Mouse (Mus musculus) lung, postnatal 14 days (tissue): ENCODE data around the gene Ap3d1.

Experiments
- DNase-seq: peaks from one replicate; pipeline ENCODE4 v3.0.0; 2021

The Ap3d1 gene

GRCm38 (mm10) chr10:80702536-80703390 lies 39.3 kb downstream of the Ap3d1 start:
- peak; percentile 96 for DNase-seq

- DNase-seq = peak; percentile 99
Measured at GRCm38 (mm10) chr10:80701721-80702535, 40.1 kb downstream of the Ap3d1 start, which contains the start of the genes Mob3a and Izumo4. Mob3a (minus strand) TSS chr10:80701977. Izumo4 (plus strand) TSS chr10:80702184.

GRCm38 (mm10) chr10:80700732-80701131 lies 41.3 kb downstream of the Ap3d1 start:
- DNase-seq = no peak

- no peak for DNase-seq
Measured at GRCm38 (mm10) chr10:80700038-80700504, 42.0 kb downstream of the Ap3d1 start.

GRCm38 (mm10) chr10:80698605-80699004 lies 43.5 kb downstream of the Ap3d1 start:
- no peak for DNase-seq

- DNase-seq = no peak
Measured at GRCm38 (mm10) chr10:80697812-80698211, 44.3 kb downstream of the Ap3d1 start.

GRCm38 (mm10) chr10:80697393-80697787 lies 44.7 kb downstream of the Ap3d1 start:
- no peak for DNase-seq

GRCm38 (mm10) chr10:80696502-80697392 lies 45.3 kb downstream of the Ap3d1 start:
- DNase-seq = no peak

GRCm38 (mm10) chr10:80695801-80696501 lies 46.1 kb downstream of the Ap3d1 start:
- no peak for DNase-seq

- DNase-seq = peak; percentile 63
Measured at GRCm38 (mm10) chr10:80695186-80695585, 46.9 kb downstream of the Ap3d1 start.

GRCm38 (mm10) chr10:80694159-80694938 lies 47.7 kb downstream of the Ap3d1 start:
- no peak for DNase-seq

GRCm38 (mm10) chr10:80693401-80694045 lies 48.5 kb downstream of the Ap3d1 start:
- no peak for DNase-seq

- no peak for DNase-seq
Measured at GRCm38 (mm10) chr10:80692249-80693165, 49.6 kb downstream of the Ap3d1 start.

GRCm38 (mm10) chr10:80687850-80688249 lies 54.2 kb downstream of the Ap3d1 start:
- peak; percentile 83 for DNase-seq

GRCm38 (mm10) chr10:80686617-80687016 lies 55.4 kb downstream of the Ap3d1 start:
- DNase-seq = no peak

- DNase-seq = no peak
Measured at GRCm38 (mm10) chr10:80684984-80685383, 57.1 kb downstream of the Ap3d1 start.

- peak; percentile 80 for DNase-seq
Measured at GRCm38 (mm10) chr10:80684214-80684613, 57.9 kb downstream of the Ap3d1 start.

GRCm38 (mm10) chr10:80683647-80684046 lies 58.4 kb downstream of the Ap3d1 start:
- DNase-seq = no peak

- DNase-seq = no peak
Measured at GRCm38 (mm10) chr10:80682003-80682402, 60.1 kb downstream of the Ap3d1 start.
